Mouse (Mus musculus) cortical plate, adult 2 months (tissue): ENCODE measurements around the gene 9130230L23Rik.

ENCODE experiments used
- CTCF ChIP-seq: fragments of 200-500 bp; IDR thresholded peaks from 2 replicates; pipeline ENCODE4 v1.5.1; 2011; ENCODE audit warnings: mild to moderate bottlenecking, control low read depth, low read length; ENCODE audit not compliant: insufficient read depth; ENCODE audit errors: extremely low read depth
- POLR2A ChIP-seq: fragments of 200-500 bp; IDR thresholded peaks from 2 replicates; pipeline ENCODE4 v1.6.1; 2011; ENCODE audit warnings: mild to moderate bottlenecking, low read length, control low read depth; ENCODE audit not compliant: insufficient read depth; ENCODE audit errors: extremely low read depth

DNA sequence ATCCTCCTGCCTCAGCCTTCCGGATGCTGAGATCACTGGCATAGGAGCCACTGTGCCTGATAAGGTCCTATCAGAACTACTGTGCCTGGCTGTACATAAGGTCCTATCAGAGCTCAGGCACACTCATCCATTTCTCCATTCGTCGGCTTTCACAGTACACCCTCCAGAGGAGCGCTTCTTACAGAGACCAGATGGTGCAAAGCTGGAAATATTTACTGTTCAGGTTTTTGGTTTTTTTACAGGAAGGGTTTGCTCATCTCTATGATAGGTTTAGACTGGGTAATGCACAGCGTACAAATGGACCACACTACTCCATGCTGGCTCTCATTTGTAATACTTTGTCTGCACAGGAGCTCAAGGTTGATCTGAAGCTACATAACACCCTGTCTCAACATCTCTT is 40.8 kb downstream of the 9130230L23Rik start:
- TF ChIP-seq CTCF (no peak), POLR2A (no peak)
